Mouse (Mus musculus): Measurements from ENCODE around the gene Krtap13. TPM values are rescaled to one million over a fixed set of nuclear protein-coding genes. Genes with fewer than 3 reads are reported as not detected.
"Not testable (repeated sequence)": the region's sequence is repeated elsewhere in the genome, so short reads cannot be mapped to it uniquely, and the experiment has no call there.

The Krtap13 gene
- not detected in 2 replicates for polyA plus RNA-seq (2014; fragmentation: Nextera tagmentation; extraction: Ambion mirVana)

DNA sequence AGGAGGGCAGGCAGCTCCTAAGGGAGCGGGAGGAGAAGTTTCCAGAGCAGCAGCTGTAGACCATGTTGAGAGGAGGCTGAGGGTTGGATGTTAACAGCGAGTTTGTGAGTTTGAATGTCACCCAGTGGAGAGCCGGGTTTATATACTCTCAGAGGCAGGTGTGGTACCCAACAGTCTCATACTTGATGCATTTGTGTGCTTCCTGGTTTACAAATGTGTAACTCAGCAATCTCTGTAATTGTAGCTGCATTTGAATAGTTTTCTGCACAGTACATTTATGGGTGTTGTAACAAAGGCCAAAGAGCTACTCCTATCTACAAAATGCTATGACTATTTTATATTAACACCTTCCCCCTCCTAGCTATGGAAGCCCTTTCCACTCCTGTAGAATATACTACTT, at the start of gene Krtap13:
Gene Krtap13, minus strand, starts transcription at position 101 of the 400 bp plus-strand sequence.
- H3K4me2 ChIP-seq (ENCODE audit: low read depth, low read length); H3K27me3 ChIP-seq (ENCODE audit: control insufficient read depth, insufficient read depth, low read length); H3K9me3 ChIP-seq (replicated peaks; ENCODE audit: control insufficient read depth, low read length); DNase-seq (ENCODE audit: low spot score); H3K4me1 ChIP-seq (ENCODE audit: control insufficient read depth, insufficient read depth, low read length); H3K36me3 ChIP-seq (replicated peaks; ENCODE audit: control insufficient read depth, insufficient read depth, low read depth, low read length); H3K9ac ChIP-seq (replicated peaks; ENCODE audit: low read length); H3K27ac ChIP-seq (replicated peaks; ENCODE audit: low read depth, low read length); H3K4me3 ChIP-seq (ENCODE audit: low read depth, low read length); ATAC-seq (replicated peaks; ENCODE audit: insufficient number of reproducible peaks, low FRiP score, low TSS enrichment, low read depth): not testable (repeated sequence)
- WGBS: 85% methylated on average over 2 of the region's 3 CpGs

- 83% methylated on average over 2 of the region's 2 CpGs for WGBS
- Histone ChIP-seq H3K4me3 (ENCODE audit: low read depth, low read length) (no peak overlapping the region), H3K9ac (replicated peaks; ENCODE audit: low read length) (no peak overlapping the region), H3K9me3 (replicated peaks; ENCODE audit: control insufficient read depth, low read length) (no peaks in the 10 kb centered on the region), H3K36me3 (replicated peaks; ENCODE audit: control insufficient read depth, insufficient read depth, low read depth, low read length) (no peaks in the 10 kb centered on the region), H3K27me3 (ENCODE audit: control insufficient read depth, insufficient read depth, low read length) (no peaks in the 10 kb centered on the region), H3K4me2 (ENCODE audit: low read depth, low read length) (no peak overlapping the region), H3K27ac (replicated peaks; ENCODE audit: low read depth, low read length) (no peak overlapping the region), H3K4me1 (ENCODE audit: control insufficient read depth, insufficient read depth, low read length) (no peaks in the 10 kb centered on the region)
- ATAC-seq (replicated peaks; ENCODE audit: insufficient number of reproducible peaks, low FRiP score, low TSS enrichment, low read depth) (no peak), DNase-seq (ENCODE audit: low spot score) (no peak)
These were observed 35.4 kb upstream of the Krtap13 start for GRCm38 (mm10) chr16:88786786-88787185.

- Histone ChIP-seq H3K9ac (replicated peaks; ENCODE audit: low read length) (no peak within 1 kb of the TSS), H3K4me3 (ENCODE audit: low read depth, low read length) (no peak within 1 kb of the TSS), H3K36me3 (replicated peaks; ENCODE audit: control insufficient read depth, insufficient read depth, low read depth, low read length) (no peaks in the 10 kb centered on the region), H3K4me2 (ENCODE audit: low read depth, low read length) (no peak within 1 kb of the TSS), H3K27me3 (ENCODE audit: control insufficient read depth, insufficient read depth, low read length) (no peaks in the 10 kb centered on the region), H3K9me3 (replicated peaks; ENCODE audit: control insufficient read depth, low read length) (no peaks in the 10 kb centered on the region), H3K27ac (replicated peaks; ENCODE audit: low read depth, low read length) (no peak within 1 kb of the TSS), H3K4me1 (ENCODE audit: control insufficient read depth, insufficient read depth, low read length) (no peaks in the 10 kb centered on the region)
- ATAC-seq (replicated peaks; ENCODE audit: insufficient number of reproducible peaks, low FRiP score, low TSS enrichment, low read depth) (no peak), DNase-seq (ENCODE audit: low spot score) (no peak)
- 83% methylated on average over 5 of the region's 6 CpGs for WGBS
These were observed 26.2 kb upstream of the Krtap13 start, which contains the start of gene Gm5965 for GRCm38 (mm10) chr16:88777596-88777995. Gm5965 (plus strand) TSS chr16:88777896.

DNA sequence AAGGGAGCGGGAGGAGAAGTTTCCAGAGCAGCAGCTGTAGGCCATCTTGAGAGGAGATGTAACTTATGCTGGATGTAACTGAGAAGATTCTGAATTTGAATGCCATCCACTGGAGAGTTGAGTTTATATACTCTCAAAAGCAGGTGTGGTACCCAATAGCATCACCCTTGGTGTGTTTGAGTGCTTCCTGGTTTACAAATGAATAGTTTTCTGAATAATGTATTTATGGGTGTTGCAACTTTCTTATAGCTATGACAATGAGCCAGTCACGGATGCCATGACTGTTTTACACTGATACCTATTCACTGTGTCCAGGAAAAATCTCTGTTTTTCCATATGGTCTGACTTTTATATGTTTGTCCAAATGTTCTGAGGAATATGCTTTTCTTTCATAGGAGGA, 22.7 kb upstream of the Krtap13 start, which contains the start of gene 2310057N15Rik:
Gene 2310057N15Rik, minus strand, starts transcription at position 101 of the 400 bp plus-strand sequence.
- no peak within 1 kb of the TSS for H3K27ac ChIP-seq (replicated peaks; ENCODE audit: low read depth, low read length)
- DNase-seq (ENCODE audit: low spot score) (no peak), ATAC-seq (replicated peaks; ENCODE audit: insufficient number of reproducible peaks, low FRiP score, low TSS enrichment, low read depth) (no peak)
- no peak within 1 kb of the TSS for H3K4me2 ChIP-seq (ENCODE audit: low read depth, low read length)
- H3K9me3 ChIP-seq (replicated peaks; ENCODE audit: control insufficient read depth, low read length): no peaks in the 10 kb centered on the region
- no peak within 1 kb of the TSS for H3K9ac ChIP-seq (replicated peaks; ENCODE audit: low read length)
- WGBS: 85% methylated on average over 2 of the region's 2 CpGs
- no peaks in the 10 kb centered on the region for H3K27me3 ChIP-seq (ENCODE audit: control insufficient read depth, insufficient read depth, low read length)
- H3K4me1 ChIP-seq (ENCODE audit: control insufficient read depth, insufficient read depth, low read length): no peaks in the 10 kb centered on the region
- no peaks in the 10 kb centered on the region for H3K36me3 ChIP-seq (replicated peaks; ENCODE audit: control insufficient read depth, insufficient read depth, low read depth, low read length)
- no peak within 1 kb of the TSS for H3K4me3 ChIP-seq (ENCODE audit: low read depth, low read length)

- H3K36me3 ChIP-seq (replicated peaks; ENCODE audit: control insufficient read depth, insufficient read depth, low read depth, low read length); H3K9me3 ChIP-seq (replicated peaks; ENCODE audit: control insufficient read depth, low read length); H3K4me3 ChIP-seq (ENCODE audit: low read depth, low read length); H3K4me1 ChIP-seq (ENCODE audit: control insufficient read depth, insufficient read depth, low read length); H3K27me3 ChIP-seq (ENCODE audit: control insufficient read depth, insufficient read depth, low read length); DNase-seq (ENCODE audit: low spot score); H3K9ac ChIP-seq (replicated peaks; ENCODE audit: low read length); H3K4me2 ChIP-seq (ENCODE audit: low read depth, low read length); H3K27ac ChIP-seq (replicated peaks; ENCODE audit: low read depth, low read length); ATAC-seq (replicated peaks; ENCODE audit: insufficient number of reproducible peaks, low FRiP score, low TSS enrichment, low read depth): not testable (repeated sequence)
- whole genome bisulfite sequencing: 100% methylated on average over 3 of the region's 3 CpGs
These were observed 7.1 kb upstream of the Krtap13 start, which contains the start of gene 2310034C09Rik for GRCm38 (mm10) chr16:88758547-88758946. 2310034C09Rik (plus strand) TSS chr16:88758847.

GRCm38 (mm10) chr16:88747943-88748342, 3.5 kb downstream of the Krtap13 start:
- DNase-seq (ENCODE audit: low spot score) (no peak), ATAC-seq (replicated peaks; ENCODE audit: insufficient number of reproducible peaks, low FRiP score, low TSS enrichment, low read depth) (no peak)

DNA sequence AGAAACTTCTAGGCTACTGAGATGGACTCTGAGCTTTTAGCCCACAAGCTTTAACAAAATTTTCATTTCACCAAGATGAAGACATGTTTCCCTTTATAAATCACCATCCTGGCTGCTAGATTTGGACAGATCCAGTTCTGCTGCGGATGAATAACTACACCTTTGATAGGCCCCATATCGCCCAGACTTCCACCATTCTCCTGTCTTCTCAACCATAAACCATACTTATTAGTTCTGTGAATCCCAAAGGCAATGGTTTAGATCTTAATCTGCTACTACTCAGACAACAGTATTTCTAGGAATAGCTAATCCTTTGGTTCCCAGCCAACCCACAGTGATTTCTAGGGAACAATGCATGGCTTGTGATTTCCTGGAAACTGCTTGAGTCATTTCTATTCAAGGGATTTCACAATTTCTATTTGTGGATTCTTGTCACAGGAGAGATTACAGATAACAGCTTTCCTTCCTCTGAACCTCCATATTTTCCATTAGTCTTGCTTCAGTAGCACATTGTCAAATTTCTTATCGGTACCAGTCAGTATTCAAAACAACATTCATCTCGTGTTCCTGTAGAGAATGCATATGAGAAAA, 6.6 kb downstream of the Krtap13 start:
- 87% methylated on average over 4 of the region's 4 CpGs for WGBS
- ATAC-seq (replicated peaks; ENCODE audit: insufficient number of reproducible peaks, low FRiP score, low TSS enrichment, low read depth): no peak

More at GRCm38 (mm10) chr16:88747943-88748342, 3.5 kb downstream of the Krtap13 start:
- Histone ChIP-seq H3K4me1 (ENCODE audit: control insufficient read depth, insufficient read depth, low read length) (no peaks in the 10 kb centered on the region), H3K4me3 (ENCODE audit: low read depth, low read length) (no peak overlapping the region), H3K9ac (replicated peaks; ENCODE audit: low read length) (no peak overlapping the region), H3K4me2 (ENCODE audit: low read depth, low read length) (no peak overlapping the region), H3K36me3 (replicated peaks; ENCODE audit: control insufficient read depth, insufficient read depth, low read depth, low read length) (no peaks in the 10 kb centered on the region), H3K27ac (replicated peaks; ENCODE audit: low read depth, low read length) (no peak overlapping the region), H3K27me3 (ENCODE audit: control insufficient read depth, insufficient read depth, low read length) (no peaks in the 10 kb centered on the region), H3K9me3 (replicated peaks; ENCODE audit: control insufficient read depth, low read length) (no peaks in the 10 kb centered on the region)
- WGBS: 47% methylated on average over 4 of the region's 4 CpGs

GRCm38 (mm10) chr16:88735391-88735790, 16.0 kb downstream of the Krtap13 start:
- no peak overlapping the region for H3K4me2 ChIP-seq (ENCODE audit: low read depth, low read length)
- no peak overlapping the region for H3K9ac ChIP-seq (replicated peaks; ENCODE audit: low read length)
- H3K4me3 ChIP-seq (ENCODE audit: low read depth, low read length): no peak overlapping the region
- no peaks in the 10 kb centered on the region for H3K27me3 ChIP-seq (ENCODE audit: control insufficient read depth, insufficient read depth, low read length)
- 70% methylated on average over 2 of the region's 2 CpGs for WGBS
- H3K36me3 ChIP-seq (replicated peaks; ENCODE audit: control insufficient read depth, insufficient read depth, low read depth, low read length): no peaks in the 10 kb centered on the region
- H3K9me3 ChIP-seq (replicated peaks; ENCODE audit: control insufficient read depth, low read length): no peaks in the 10 kb centered on the region
- H3K4me1 ChIP-seq (ENCODE audit: control insufficient read depth, insufficient read depth, low read length): no peaks in the 10 kb centered on the region
- H3K27ac ChIP-seq (replicated peaks; ENCODE audit: low read depth, low read length): no peak overlapping the region
- DNase-seq (ENCODE audit: low spot score): no peak
- ATAC-seq (replicated peaks; ENCODE audit: insufficient number of reproducible peaks, low FRiP score, low TSS enrichment, low read depth): no peak

More for the DNA sequence above, 6.6 kb downstream of the Krtap13 start:
- Histone ChIP-seq H3K4me3 (ENCODE audit: low read depth, low read length) (no peak overlapping the region), H3K36me3 (replicated peaks; ENCODE audit: control insufficient read depth, insufficient read depth, low read depth, low read length) (no peaks in the 10 kb centered on the region), H3K4me1 (ENCODE audit: control insufficient read depth, insufficient read depth, low read length) (no peaks in the 10 kb centered on the region), H3K9ac (replicated peaks; ENCODE audit: low read length) (no peak overlapping the region), H3K4me2 (ENCODE audit: low read depth, low read length) (no peak overlapping the region), H3K9me3 (replicated peaks; ENCODE audit: control insufficient read depth, low read length) (no peaks in the 10 kb centered on the region), H3K27ac (replicated peaks; ENCODE audit: low read depth, low read length) (no peak overlapping the region), H3K27me3 (ENCODE audit: control insufficient read depth, insufficient read depth, low read length) (no peaks in the 10 kb centered on the region)
- DNase-seq (ENCODE audit: low spot score): no peak

Measured in embryonic facial prominence, embryonic 11.5 days (tissue).